Mouse (Mus musculus) intestine, embryonic 16.5 days (tissue): ENCODE data around the gene LTO1. TPM values are rescaled to one million over a fixed set of nuclear protein-coding genes. Genes with fewer than 3 reads are reported as not detected.
"Not testable (repeated sequence)": the region's sequence is repeated elsewhere in the genome, so short reads cannot be mapped to it uniquely, and the experiment has no call there.

Experiments used
- ATAC-seq: fragments of 200-750 bp; cut with Nextera tagmentation; 2 replicates; pipeline ENCODE4 v1.8.0; 2017; ENCODE audit warnings: moderate TSS enrichment, moderate library complexity
- H3K27ac ChIP-seq: fragments of 300-500 bp; sonication (generic); 2 replicates; pipeline ENCODE4 v1.5.1; 2014; ENCODE audit warnings: mild to moderate bottlenecking, low read length
- H3K27me3 ChIP-seq: fragments of 300-500 bp; sonication (generic); replicated peaks from 2 replicates; pipeline ENCODE4 v1.6.1; 2014; ENCODE audit warnings: low read length, control low read depth, mixed read lengths; ENCODE audit not compliant: control insufficient read depth, insufficient read depth
- H3K36me3 ChIP-seq: fragments of 300-500 bp; sonication (generic); 2 replicates; pipeline ENCODE4 v1.6.1; 2014; ENCODE audit warnings: low read length, control low read depth; ENCODE audit not compliant: control insufficient read depth, insufficient read depth
- H3K4me1 ChIP-seq: fragments of 300-500 bp; sonication (generic); 2 replicates; pipeline ENCODE4 v1.6.1; 2014; ENCODE audit warnings: low read length, control low read depth, mixed read lengths; ENCODE audit not compliant: control insufficient read depth, insufficient read depth
- H3K4me2 ChIP-seq: fragments of 300-500 bp; sonication (generic); 2 replicates; pipeline ENCODE4 v1.6.1; 2014; ENCODE audit warnings: low read depth, low read length, control low read depth
- H3K4me3 ChIP-seq: fragments of 300-500 bp; sonication (generic); 2 replicates; pipeline ENCODE4 v1.5.1; 2014; ENCODE audit warnings: mild to moderate bottlenecking, low read length
- H3K9ac ChIP-seq: fragments of 300-500 bp; sonication (generic); 2 replicates; pipeline ENCODE4 v1.6.1; 2014; ENCODE audit warnings: low read depth, low read length
- H3K9me3 ChIP-seq: fragments of 300-500 bp; sonication (generic); 2 replicates; pipeline ENCODE4 v1.6.1; 2016; ENCODE audit warnings: low read length, control low read depth; ENCODE audit not compliant: control insufficient read depth
- WGBS: fragments of 180-500 bp; shearing (Covaris S2); extraction: QIAGEN DNeasy Blood & Tissue Kit; methylation state at CpG from one replicate; pipeline ENCODE4 v1.1.7; 2014; 5-methylcytosine and 5-hydroxymethylcytosine counted together
- polyA plus RNA-seq: library from polyadenylated mRNA; unstranded; fragments of >200 nt; fragmentation: Nextera tagmentation; extraction: Ambion mirVana; gene quantifications from 2 replicates; pipeline ENCODE4 v1.2.1, GENCODE M21; 2015

The LTO1 gene
- polyA plus RNA-seq, 1 experiment from 2014 or later: 24.4 TPM

- no peak for ATAC-seq
- no peaks in the 10 kb centered on the region for H3K9me3 ChIP-seq
- H3K9ac ChIP-seq: no peak overlapping the region
- H3K4me3 ChIP-seq: no peak overlapping the region
- no peaks in the 10 kb centered on the region for H3K36me3 ChIP-seq
- peaks cover 6% of the 10 kb centered on the region; the same call in 1 of the 2 replicates for H3K27me3 ChIP-seq
- no peak overlapping the region for H3K4me2 ChIP-seq
- WGBS: 11% methylated on average over 18 of the region's 18 CpGs
- H3K27ac ChIP-seq: no peak overlapping the region
- no peaks in the 10 kb centered on the region for H3K4me1 ChIP-seq
These were observed 26.2 kb upstream of the LTO1 start for GRCm38 (mm10) chr7:144888564-144889299.

GRCm38 (mm10) chr7:144890661-144891060 lies 24.2 kb upstream of the LTO1 start:
- not testable (repeated sequence) for H3K9me3 ChIP-seq, H3K36me3 ChIP-seq, H3K4me3 ChIP-seq, H3K4me1 ChIP-seq, H3K9ac ChIP-seq, H3K4me2 ChIP-seq, H3K27ac ChIP-seq, ATAC-seq
- WGBS: 88% methylated on average over 1 of the region's 1 CpGs
- peaks cover 20% of the 10 kb centered on the region for H3K27me3 ChIP-seq

- Histone ChIP-seq H3K9me3 (no peaks in the 10 kb centered on the region), H3K4me1 (peaks cover 12% of the 10 kb centered on the region), H3K9ac (no peak overlapping the region), H3K27me3 (peaks cover 31% of the 10 kb centered on the region), H3K4me2 (no peak overlapping the region), H3K4me3 (no peak overlapping the region), H3K36me3 (no peaks in the 10 kb centered on the region), H3K27ac (no peak overlapping the region)
- ATAC-seq: no peak
- WGBS: 59% methylated on average over 2 of the region's 2 CpGs
These were observed 23.0 kb upstream of the LTO1 start for GRCm38 (mm10) chr7:144891863-144892262.

- Histone ChIP-seq H3K9ac (no peak overlapping the region), H3K9me3 (no peaks in the 10 kb centered on the region), H3K36me3 (no peaks in the 10 kb centered on the region), H3K4me1 (peaks cover 16% of the 10 kb centered on the region), H3K4me2 (no peak overlapping the region), H3K27me3 (peaks cover 36% of the 10 kb centered on the region), H3K4me3 (no peak overlapping the region), H3K27ac (no peak overlapping the region)
- 41% methylated on average over 6 of the region's 6 CpGs for WGBS
- ATAC-seq: no peak
These were observed 22.6 kb upstream of the LTO1 start for GRCm38 (mm10) chr7:144892322-144892721.

- H3K9ac ChIP-seq: no peak overlapping the region
- H3K27me3 ChIP-seq: peaks cover 47% of the 10 kb centered on the region
- peaks cover 16% of the 10 kb centered on the region for H3K4me1 ChIP-seq
- no peak overlapping the region for H3K27ac ChIP-seq
- no peaks in the 10 kb centered on the region for H3K9me3 ChIP-seq
- H3K4me3 ChIP-seq: no peak overlapping the region
- no peak for ATAC-seq
- WGBS: 5% methylated on average over 5 of the region's 5 CpGs
- no peaks in the 10 kb centered on the region for H3K36me3 ChIP-seq
- no peak overlapping the region for H3K4me2 ChIP-seq
These were observed 20.7 kb upstream of the LTO1 start for GRCm38 (mm10) chr7:144894191-144894590.

GRCm38 (mm10) chr7:144894706-144895105 lies 20.2 kb upstream of the LTO1 start:
- Histone ChIP-seq H3K4me3 (no peak overlapping the region), H3K4me2 (peak overlapping the region; percentile 70; the same call in 1 of the 2 replicates), H3K36me3 (no peaks in the 10 kb centered on the region), H3K27me3 (peaks cover 48% of the 10 kb centered on the region), H3K9me3 (no peaks in the 10 kb centered on the region), H3K27ac (no peak overlapping the region), H3K9ac (no peak overlapping the region), H3K4me1 (peaks cover 16% of the 10 kb centered on the region)
- 9% methylated on average over 4 of the region's 4 CpGs for WGBS
- no peak for ATAC-seq

GRCm38 (mm10) chr7:144895305-144896111 lies 19.4 kb upstream of the LTO1 start:
- Histone ChIP-seq H3K4me1 (peaks cover 16% of the 10 kb centered on the region), H3K27ac (no peak overlapping the region), H3K9ac (peak overlapping the region; percentile 53; the same call in 1 of the 2 replicates), H3K9me3 (no peaks in the 10 kb centered on the region), H3K4me2 (peak overlapping the region; percentile 70), H3K4me3 (peak overlapping the region; percentile 43), H3K27me3 (peaks cover 48% of the 10 kb centered on the region), H3K36me3 (no peaks in the 10 kb centered on the region)
- 1% methylated on average over 37 of the region's 37 CpGs for WGBS
- ATAC-seq: peak; percentile 82

GRCm38 (mm10) chr7:144896294-144897218 lies 18.3 kb upstream of the LTO1 start, which contains the start of gene Fgf15:
Gene Fgf15, plus strand, starts transcription at chr7:144896531.
- Histone ChIP-seq H3K9me3 (no peaks in the 10 kb centered on the region), H3K27me3 (peaks cover 48% of the 10 kb centered on the region), H3K4me3 (peak within 1 kb of the TSS; percentile 43), H3K9ac (peak within 1 kb of the TSS; percentile 53), H3K27ac (no peak within 1 kb of the TSS), H3K4me2 (peak within 1 kb of the TSS; percentile 70), H3K36me3 (no peaks in the 10 kb centered on the region), H3K4me1 (peaks cover 16% of the 10 kb centered on the region)
- under 1% methylated on average over 65 of the region's 65 CpGs for WGBS
- peak; percentile 29 for ATAC-seq

GRCm38 (mm10) chr7:144898506-144898905 lies 16.4 kb upstream of the LTO1 start:
- Histone ChIP-seq H3K27me3 (peaks cover 48% of the 10 kb centered on the region), H3K27ac (no peak overlapping the region), H3K4me1 (peaks cover 16% of the 10 kb centered on the region), H3K9me3 (no peaks in the 10 kb centered on the region), H3K9ac (no peak overlapping the region), H3K4me3 (no peak overlapping the region), H3K36me3 (no peaks in the 10 kb centered on the region), H3K4me2 (no peak overlapping the region)
- no peak for ATAC-seq
- 65% methylated on average over 6 of the region's 6 CpGs for WGBS
